Mouse (Mus musculus) spleen, adult 10 weeks (tissue): ENCODE measurements around the gene Serinc4. TPM values are rescaled to one million over a fixed set of nuclear protein-coding genes. Genes with fewer than 3 reads are reported as not detected.

Experiments
- polyA plus RNA-seq: library from polyadenylated mRNA; stranded (reverse); fragments of 350-450 nt; fragmentation: Illumina TruSeq; extraction: RNeasy Lipid Tissue Mini Kit (QIAGEN cat#74804); gene quantifications from one replicate; pipeline ENCODE4 v1.2.3, GENCODE M21; 2015; ENCODE audit warnings: low replicate concordance; ENCODE audit not compliant: insufficient read depth

Serinc4 gene
- 0.64 TPM for polyA plus RNA-seq

GRCm38 (mm10) chr2:121456692-121457642 is at the start of gene Serinc4:
Gene Serinc4 (minus strand): TSS chr2:121456781.

GRCm38 (mm10) chr2:121473301-121474179 is 17.0 kb upstream of the Serinc4 start, which contains the start of gene Mfap1b:
Gene Mfap1b (minus strand): TSS chr2:121474067.

GRCm38 (mm10) chr2:121452990-121453389 is 3.6 kb downstream of the Serinc4 start, which contains the start of gene Hypk:
Gene Hypk (plus strand): TSS chr2:121453290.

GRCm38 (mm10) chr2:121448739-121449535 is 7.6 kb downstream of the Serinc4 start, which contains the start of gene Serf2:
Gene Serf2 (plus strand): TSS chr2:121449195.

GRCm38 (mm10) chr2:121444178-121444577 is 12.4 kb downstream of the Serinc4 start, which contains the start of gene Ell3:
Gene Ell3 (minus strand): TSS chr2:121444278.

GRCm38 (mm10) chr2:121413387-121414042 is 43.1 kb downstream of the Serinc4 start, which contains the start of the genes Pdia3 and Catsper2:
Gene Pdia3 (plus strand): TSS chr2:121413775.
Gene Catsper2 (minus strand): TSS chr2:121413792.

Other genes with a start within 250 kb of the Serinc4 start
- 42.3 TPM for gene Trp53bp1, start 185.4 kb downstream of the Serinc4 start, polyA plus RNA-seq
- 1.1 TPM for gene Map1a, start 167.2 kb downstream of the Serinc4 start, polyA plus RNA-seq
- 15.7 TPM for gene Ppip5k1, start 101.4 kb downstream of the Serinc4 start, polyA plus RNA-seq
- not detected for gene Ckmt1, start 99.1 kb downstream of the Serinc4 start, polyA plus RNA-seq
- 0.30 TPM for gene Strc, start 69.6 kb downstream of the Serinc4 start, polyA plus RNA-seq
- gene Pdia3, start 43.0 kb downstream of the Serinc4 start, polyA plus RNA-seq: 438 TPM
- gene Catsper2, start 43.0 kb downstream of the Serinc4 start, polyA plus RNA-seq: 3.0 TPM
- gene Ell3, start 12.5 kb downstream of the Serinc4 start, polyA plus RNA-seq: 64.5 TPM
- gene Serf2, start 7.6 kb downstream of the Serinc4 start, polyA plus RNA-seq: 211 TPM
- 42.9 TPM for gene Hypk, start 3.5 kb downstream of the Serinc4 start, polyA plus RNA-seq
- gene Mfap1b, start 17.3 kb upstream of the Serinc4 start, polyA plus RNA-seq: 69.8 TPM
- gene Mfap1a, start 49.9 kb upstream of the Serinc4 start, polyA plus RNA-seq: 57.1 TPM
- gene Wdr76, start 49.9 kb upstream of the Serinc4 start, polyA plus RNA-seq: 19.7 TPM